Mouse (Mus musculus): ENCODE results near the gene Pof1b.

The Pof1b gene

DNA sequence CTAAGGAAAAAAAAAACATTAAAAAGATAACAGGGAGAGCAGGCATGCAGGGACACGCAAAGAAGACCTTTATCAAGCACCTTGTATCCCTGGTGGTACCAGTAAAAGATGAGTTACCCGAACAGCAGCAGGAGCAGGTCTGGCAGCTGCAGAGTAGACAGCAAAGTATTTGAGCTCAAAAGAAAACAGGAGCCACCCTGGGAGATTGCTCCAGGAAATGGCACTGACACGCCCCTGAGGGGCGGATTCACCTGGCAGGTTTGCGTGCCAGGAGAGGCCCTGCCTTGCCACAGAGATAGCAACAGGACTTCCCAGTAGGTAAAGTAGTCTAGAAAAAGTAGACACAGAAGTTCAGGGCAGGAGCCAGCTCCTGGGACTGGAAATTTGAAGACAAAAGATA, at the start of gene Pof1b:
Pof1b (minus strand) TSS at position 144 of the 400 bp plus-strand sequence.
- DNase-seq (ENCODE audit: extremely low spot score), result no peak

DNA sequence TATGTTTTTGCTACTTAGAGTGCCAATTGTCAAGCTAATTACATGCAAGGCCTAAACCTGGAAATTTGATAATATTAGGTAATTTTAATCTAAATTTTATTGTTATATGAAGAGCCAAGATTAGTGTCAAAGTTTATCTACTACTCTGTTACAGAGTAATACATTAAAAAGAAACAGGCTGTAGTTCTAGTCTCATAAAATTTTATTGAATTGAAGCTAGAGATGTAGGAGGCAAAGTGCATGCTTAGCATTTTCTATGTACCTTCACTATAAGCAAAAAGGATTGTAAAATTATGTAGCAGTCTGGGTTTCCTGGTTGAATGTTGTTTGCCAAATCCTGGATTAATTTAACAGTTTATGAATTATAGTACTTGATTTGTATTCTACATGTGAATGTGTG, 18.1 kb upstream of the Pof1b start:
- no peak for DNase-seq (ENCODE audit: extremely low spot score)

GRCm38 (mm10) chrX:112694392-112694791, 4.1 kb downstream of the Pof1b start:
- no peak for DNase-seq (ENCODE audit: extremely low spot score)

GRCm38 (mm10) chrX:112680605-112681004, 17.8 kb downstream of the Pof1b start:
- DNase-seq (ENCODE audit: extremely low spot score), result peak; percentile 1

GRCm38 (mm10) chrX:112675525-112675924, 22.9 kb downstream of the Pof1b start:
- DNase-seq (ENCODE audit: extremely low spot score), result no peak

DNA sequence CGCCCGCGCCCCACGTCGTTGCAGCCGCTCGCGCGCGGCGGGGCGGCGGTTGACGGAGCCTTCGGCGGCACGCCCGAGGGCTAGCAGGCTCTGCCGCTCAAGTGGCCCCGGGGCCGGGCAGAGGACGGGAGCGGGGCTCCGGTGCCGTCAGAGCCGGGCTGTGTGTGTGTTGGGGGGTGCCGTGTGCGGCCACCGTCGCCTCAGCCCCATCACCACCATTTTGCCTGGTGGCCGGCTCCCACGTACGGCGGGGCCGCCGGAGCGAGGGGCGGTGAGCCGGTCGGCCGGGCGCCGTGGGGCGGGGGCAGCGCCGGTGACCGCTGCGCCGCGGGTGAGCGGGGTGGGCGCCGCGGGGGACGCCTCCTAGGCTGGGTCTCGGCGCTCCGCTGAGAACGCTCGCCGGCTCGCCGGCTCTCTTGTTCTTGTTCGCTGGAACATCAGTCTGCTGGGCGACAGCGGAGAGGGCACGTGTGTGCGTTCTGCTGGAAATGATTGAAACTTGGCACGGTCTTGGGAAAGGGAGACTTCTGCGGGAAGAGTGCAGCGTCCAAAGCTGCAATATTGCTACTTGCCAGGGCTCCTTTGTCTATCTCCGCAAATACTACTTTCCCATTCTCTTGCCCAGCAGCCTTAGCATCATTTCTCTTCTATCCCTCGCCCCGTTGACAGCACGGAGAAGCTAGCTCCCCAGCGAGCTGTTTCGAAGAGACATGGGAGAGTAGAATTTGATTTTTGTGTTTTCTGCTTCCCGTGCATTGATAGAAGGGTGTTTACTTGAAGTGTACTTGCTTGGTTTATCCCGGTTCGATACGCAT, 96.9 kb downstream of the Pof1b start:
- peak; percentile 43 for DNase-seq (ENCODE audit: extremely low spot score)

GRCm38 (mm10) chrX:112600511-112601305, 97.7 kb downstream of the Pof1b start, which contains the start of gene Zfp711:
Zfp711 (plus strand) TSS chrX:112600526.
- DNase-seq (ENCODE audit: extremely low spot score), result peak; percentile 76
